Mouse (Mus musculus): ENCODE data around the gene Farp1. TPM values are rescaled to one million over a fixed set of nuclear protein-coding genes. Genes with fewer than 3 reads are reported as not detected.

Farp1 gene
- 41.8 and 42.8 TPM in 2 replicates for polyA plus RNA-seq (2014; fragmentation: Nextera tagmentation; extraction: Ambion mirVana)

- H3K27me3 ChIP-seq (ENCODE audit: control insufficient read depth, insufficient read depth, low read length), result 0 out of 2 replicates have a peak, but pooled peaks cover 4% of the 10 kb centered on the region
- ATAC-seq (ENCODE audit: low FRiP score, low TSS enrichment), result peak; percentile 92
Observed at GRCm38 (mm10) chr14:121034973-121035662, at the start of gene Farp1. Farp1 (plus strand) TSS chr14:121035200.

GRCm38 (mm10) chr14:120989126-120989525 is 45.9 kb upstream of the Farp1 start:
- H3K27me3 ChIP-seq (ENCODE audit: control insufficient read depth, insufficient read depth, low read length), result no peaks in the 10 kb centered on the region
- H3K36me3 ChIP-seq (ENCODE audit: control insufficient read depth, insufficient read depth, low read length), result no peaks in the 10 kb centered on the region
- no peak overlapping the region for H3K27ac ChIP-seq (replicated peaks; ENCODE audit: low read depth, low read length)
- H3K9ac ChIP-seq (replicated peaks; ENCODE audit: low read length), result no peak overlapping the region
- no peak overlapping the region for H3K4me2 ChIP-seq (ENCODE audit: low read length)
- no peaks in the 10 kb centered on the region for H3K9me3 ChIP-seq (ENCODE audit: control insufficient read depth, low read length)
- H3K4me1 ChIP-seq (ENCODE audit: control insufficient read depth, insufficient read depth, low read length), result no peaks in the 10 kb centered on the region
- no peak overlapping the region for H3K4me3 ChIP-seq (replicated peaks; ENCODE audit: low read depth, low read length)
- 61% methylated on average over 6 of the region's 6 CpGs for WGBS
- ATAC-seq (ENCODE audit: low FRiP score, low TSS enrichment) (no peak), DNase-seq (no peak)

More at GRCm38 (mm10) chr14:121034973-121035662, at the start of gene Farp1:
- WGBS, result 1% methylated on average over 61 of the region's 61 CpGs
- H3K4me1 ChIP-seq (ENCODE audit: control insufficient read depth, insufficient read depth, low read length), result peaks cover 24% of the 10 kb centered on the region
- DNase-seq, result peak; percentile 87
- H3K4me2 ChIP-seq (ENCODE audit: low read length), result peak within 1 kb of the TSS; percentile 93
- peak within 1 kb of the TSS; percentile 82 for H3K4me3 ChIP-seq (replicated peaks; ENCODE audit: low read depth, low read length)
- H3K9ac ChIP-seq (replicated peaks; ENCODE audit: low read length), result peak within 1 kb of the TSS; percentile 96
- H3K27ac ChIP-seq (replicated peaks; ENCODE audit: low read depth, low read length), result peak within 1 kb of the TSS; percentile 88
- H3K9me3 ChIP-seq (ENCODE audit: control insufficient read depth, low read length), result no peaks in the 10 kb centered on the region
- H3K36me3 ChIP-seq (ENCODE audit: control insufficient read depth, insufficient read depth, low read length), result no peaks in the 10 kb centered on the region

- H3K4me2 ChIP-seq (ENCODE audit: low read length), result no peak overlapping the region
- H3K4me3 ChIP-seq (replicated peaks; ENCODE audit: low read depth, low read length), result no peak overlapping the region
- no peaks in the 10 kb centered on the region for H3K4me1 ChIP-seq (ENCODE audit: control insufficient read depth, insufficient read depth, low read length)
- H3K27ac ChIP-seq (replicated peaks; ENCODE audit: low read depth, low read length), result no peak overlapping the region
- whole genome bisulfite sequencing, result 92% methylated on average over 5 of the region's 5 CpGs
- no peak overlapping the region for H3K9ac ChIP-seq (replicated peaks; ENCODE audit: low read length)
- no peak for ATAC-seq (ENCODE audit: low FRiP score, low TSS enrichment)
- H3K27me3 ChIP-seq (ENCODE audit: control insufficient read depth, insufficient read depth, low read length), result no peaks in the 10 kb centered on the region
- no peaks in the 10 kb centered on the region for H3K9me3 ChIP-seq (ENCODE audit: control insufficient read depth, low read length)
- DNase-seq, result no peak
- H3K36me3 ChIP-seq (ENCODE audit: control insufficient read depth, insufficient read depth, low read length), result no peaks in the 10 kb centered on the region
Observed at GRCm38 (mm10) chr14:120997686-120998085, 37.3 kb upstream of the Farp1 start.

GRCm38 (mm10) chr14:121000561-121001340 is 34.2 kb upstream of the Farp1 start:
- ATAC-seq (ENCODE audit: low FRiP score, low TSS enrichment), result no peak
- no peak overlapping the region for H3K4me2 ChIP-seq (ENCODE audit: low read length)
- 43% methylated on average over 12 of the region's 12 CpGs for WGBS
- DNase-seq, result peak; percentile 57
- no peaks in the 10 kb centered on the region for H3K4me1 ChIP-seq (ENCODE audit: control insufficient read depth, insufficient read depth, low read length)
- H3K4me3 ChIP-seq (replicated peaks; ENCODE audit: low read depth, low read length), result no peak overlapping the region
- no peaks in the 10 kb centered on the region for H3K9me3 ChIP-seq (ENCODE audit: control insufficient read depth, low read length)
- H3K9ac ChIP-seq (replicated peaks; ENCODE audit: low read length), result no peak overlapping the region
- H3K27ac ChIP-seq (replicated peaks; ENCODE audit: low read depth, low read length), result no peak overlapping the region
- no peaks in the 10 kb centered on the region for H3K36me3 ChIP-seq (ENCODE audit: control insufficient read depth, insufficient read depth, low read length)
- H3K27me3 ChIP-seq (ENCODE audit: control insufficient read depth, insufficient read depth, low read length), result no peaks in the 10 kb centered on the region

GRCm38 (mm10) chr14:121005621-121006020 is 29.4 kb upstream of the Farp1 start:
- no peak for ATAC-seq (ENCODE audit: low FRiP score, low TSS enrichment)
- WGBS, result 89% methylated on average over 6 of the region's 6 CpGs
- H3K4me1 ChIP-seq (ENCODE audit: control insufficient read depth, insufficient read depth, low read length), result no peaks in the 10 kb centered on the region

GRCm38 (mm10) chr14:121006021-121006420 is 29.0 kb upstream of the Farp1 start:
- DNase-seq (no peak), ATAC-seq (ENCODE audit: low FRiP score, low TSS enrichment) (no peak)
- no peak overlapping the region for H3K4me3 ChIP-seq (replicated peaks; ENCODE audit: low read depth, low read length)
- H3K4me1 ChIP-seq (ENCODE audit: control insufficient read depth, insufficient read depth, low read length), result no peaks in the 10 kb centered on the region
- WGBS, result 93% methylated on average over 8 of the region's 8 CpGs
- no peak overlapping the region for H3K9ac ChIP-seq (replicated peaks; ENCODE audit: low read length)
- H3K4me2 ChIP-seq (ENCODE audit: low read length), result no peak overlapping the region
- no peaks in the 10 kb centered on the region for H3K36me3 ChIP-seq (ENCODE audit: control insufficient read depth, insufficient read depth, low read length)
- no peaks in the 10 kb centered on the region for H3K27me3 ChIP-seq (ENCODE audit: control insufficient read depth, insufficient read depth, low read length)
- H3K27ac ChIP-seq (replicated peaks; ENCODE audit: low read depth, low read length), result no peak overlapping the region
- H3K9me3 ChIP-seq (ENCODE audit: control insufficient read depth, low read length), result no peaks in the 10 kb centered on the region

More at GRCm38 (mm10) chr14:121005621-121006020, 29.4 kb upstream of the Farp1 start:
- H3K9me3 ChIP-seq (ENCODE audit: control insufficient read depth, low read length), result no peaks in the 10 kb centered on the region
- H3K4me3 ChIP-seq (replicated peaks; ENCODE audit: low read depth, low read length), result no peak overlapping the region
- no peaks in the 10 kb centered on the region for H3K27me3 ChIP-seq (ENCODE audit: control insufficient read depth, insufficient read depth, low read length)
- no peaks in the 10 kb centered on the region for H3K36me3 ChIP-seq (ENCODE audit: control insufficient read depth, insufficient read depth, low read length)
- H3K9ac ChIP-seq (replicated peaks; ENCODE audit: low read length), result no peak overlapping the region
- DNase-seq, result no peak
- no peak overlapping the region for H3K27ac ChIP-seq (replicated peaks; ENCODE audit: low read depth, low read length)
- no peak overlapping the region for H3K4me2 ChIP-seq (ENCODE audit: low read length)

GRCm38 (mm10) chr14:121015114-121015690 is 19.8 kb upstream of the Farp1 start:
- Histone ChIP-seq H3K4me1 (ENCODE audit: control insufficient read depth, insufficient read depth, low read length) (no peaks in the 10 kb centered on the region), H3K36me3 (ENCODE audit: control insufficient read depth, insufficient read depth, low read length) (no peaks in the 10 kb centered on the region), H3K4me3 (replicated peaks; ENCODE audit: low read depth, low read length) (no peak overlapping the region), H3K9ac (replicated peaks; ENCODE audit: low read length) (no peak overlapping the region), H3K27me3 (ENCODE audit: control insufficient read depth, insufficient read depth, low read length) (no peaks in the 10 kb centered on the region), H3K9me3 (ENCODE audit: control insufficient read depth, low read length) (no peaks in the 10 kb centered on the region), H3K27ac (replicated peaks; ENCODE audit: low read depth, low read length) (no peak overlapping the region), H3K4me2 (ENCODE audit: low read length) (no peak overlapping the region)
- no peak for DNase-seq
- 65% methylated on average over 2 of the region's 2 CpGs for WGBS
- no peak for ATAC-seq (ENCODE audit: low FRiP score, low TSS enrichment)

GRCm38 (mm10) chr14:121022403-121022802 is 12.6 kb upstream of the Farp1 start:
- H3K4me1 ChIP-seq (ENCODE audit: control insufficient read depth, insufficient read depth, low read length), result no peaks in the 10 kb centered on the region
- DNase-seq (no peak), ATAC-seq (ENCODE audit: low FRiP score, low TSS enrichment) (no peak)
- 88% methylated on average over 5 of the region's 5 CpGs for WGBS
- H3K27ac ChIP-seq (replicated peaks; ENCODE audit: low read depth, low read length), result no peak overlapping the region
- no peaks in the 10 kb centered on the region for H3K27me3 ChIP-seq (ENCODE audit: control insufficient read depth, insufficient read depth, low read length)
- H3K4me2 ChIP-seq (ENCODE audit: low read length), result no peak overlapping the region
- no peaks in the 10 kb centered on the region for H3K36me3 ChIP-seq (ENCODE audit: control insufficient read depth, insufficient read depth, low read length)
- no peak overlapping the region for H3K9ac ChIP-seq (replicated peaks; ENCODE audit: low read length)
- H3K4me3 ChIP-seq (replicated peaks; ENCODE audit: low read depth, low read length), result no peak overlapping the region
- H3K9me3 ChIP-seq (ENCODE audit: control insufficient read depth, low read length), result no peaks in the 10 kb centered on the region
